14 mouse cellular contexts compared by ENCODE assay signal in genomic region chr5:113618716-113619115, GRCm38 (mm10).
"Had no signal": no experiment of that assay in that cellular context is flagged by ENCODE, and none has a peak within 500 bp of the region (broad histone marks: within the 10 kb centered on the region; RNA-seq: fewer than 3 reads in every experiment).

No protein-coding gene starts in this region.

- H3K4me2 ChIP-seq: limb, embryonic 12.5 days; liver, embryonic 13.5 days; lung, embryonic 15.5 days; midbrain, embryonic 13.5 days; neural tube, embryonic 15.5 days had no signal

- H3K9ac ChIP-seq: limb, embryonic 12.5 days; liver, embryonic 13.5 days; liver, postnatal 0 days; lung, embryonic 15.5 days; midbrain, embryonic 13.5 days; neural tube, embryonic 15.5 days had no signal

- ATAC-seq: liver, postnatal 0 days; midbrain, embryonic 13.5 days had no signal

- H3K9me3 ChIP-seq: liver, embryonic 13.5 days; lung, embryonic 15.5 days; midbrain, embryonic 13.5 days; neural tube, embryonic 15.5 days had no signal

- H3K4me1 ChIP-seq: liver, embryonic 13.5 days; neural tube, embryonic 15.5 days had no signal

- H3K4me3 ChIP-seq: limb, embryonic 12.5 days; liver, embryonic 13.5 days; lung, embryonic 15.5 days; midbrain, embryonic 13.5 days; myocyte; neural tube, embryonic 15.5 days had no signal

- DNase-seq: kidney, postnatal 25 days; layer of hippocampus, postnatal 36 days; liver; liver, embryonic 13.5 days; liver, postnatal 0 days; right cerebral cortex, postnatal 4 days; spleen, adult 18-20 months; thymus, adult 18-20 months; thymus, postnatal 25 days had no signal

- H3K27me3 ChIP-seq: limb, embryonic 12.5 days; liver, embryonic 13.5 days; lung, embryonic 15.5 days; midbrain, embryonic 13.5 days; neural tube, embryonic 15.5 days had no signal

- H3K36me3 ChIP-seq: limb, embryonic 12.5 days; liver, embryonic 13.5 days; midbrain, embryonic 13.5 days; neural tube, embryonic 15.5 days had no signal

- H3K27ac ChIP-seq: limb, embryonic 12.5 days; liver, embryonic 13.5 days; lung, embryonic 15.5 days; midbrain, embryonic 13.5 days; neural tube, embryonic 15.5 days had no signal
